15 mouse cellular contexts compared by ENCODE assay signal in genomic region chr19:32326621-32327021, GRCm38 (mm10).
DNase-seq lines count a peak whose midpoint lies in the region; ATAC-seq and TF ChIP-seq lines count a peak whose summit lies in the region.
"Had no signal": no experiment of that assay in that cellular context is flagged by ENCODE, and none has a peak within 500 bp of the region (broad histone marks: within the 10 kb centered on the region; RNA-seq: fewer than 3 reads in every experiment).

No protein-coding gene starts in this region.

- no peaks in the 10 kb centered on the region for H3K27me3 ChIP-seq in heart, adult 2 months (ENCODE audit: control insufficient read depth, insufficient read depth, low read length)
- H3K27me3 ChIP-seq in lung, embryonic 15.5 days = 0 out of 2 replicates have a peak, but pooled peaks cover 5% of the 10 kb centered on the region
- H3K27me3 ChIP-seq: neural tube, embryonic 15.5 days had no signal

- peak; percentile 46 to 53 for DNase-seq in heart, adult 2 months
- DNase-seq in heart, postnatal 14 days = no peak
- DNase-seq in adipocyte (ENCODE audit: low spot score) = peak; percentile 87
- peak; percentile 61 for DNase-seq in gastrocnemius, postnatal 14 days
- no peak for DNase-seq in layer of hippocampus, postnatal 14 days (ENCODE audit: low spot score in 2 of 2)
- DNase-seq in thymus, adult 18-20 months = no peak
- DNase-seq in left cerebral cortex, postnatal 10 days (ENCODE audit: extremely low spot score in 1 of 2, low spot score in 2 of 2) = no peak
- DNase-seq: cerebellum, adult 2 months; thymus, postnatal 14 days had no signal

- peak; percentile 13; the same call in 1 of the 2 replicates for TF ChIP-seq EP300 in heart, adult 2 months (IDR thresholded peaks at IDR 0.05; ENCODE audit: insufficient read depth, low read depth, low read length)

- ATAC-seq in lung, embryonic 15.5 days (ENCODE audit: borderline replicate concordance, extremely low read depth, low FRiP score, low TSS enrichment) = peak; percentile 52; the same call in 1 of the 2 replicates
- ATAC-seq: forebrain, embryonic 13.5 days; hindbrain, embryonic 16.5 days had no signal

- H3K4me1 ChIP-seq in heart, adult 2 months (ENCODE audit: control insufficient read depth, insufficient read depth, low read length) = peaks cover 34% of the 10 kb centered on the region
- H3K4me1 ChIP-seq in lung, embryonic 15.5 days = peaks cover 50% of the 10 kb centered on the region

- no peak overlapping the region for H3K9ac ChIP-seq in heart, adult 2 months (ENCODE audit: low read depth, low read length)
- no peak overlapping the region for H3K9ac ChIP-seq in lung, embryonic 15.5 days
- H3K9ac ChIP-seq: forebrain, embryonic 13.5 days; limb, embryonic 13.5 days; neural tube, embryonic 15.5 days had no signal

- TF ChIP-seq POLR2A in heart, adult 2 months (IDR thresholded peaks at IDR 0.05; ENCODE audit: insufficient read depth, low read depth, low read length) = no peak

- H3K79me2 ChIP-seq in heart, adult 2 months (replicated peaks; ENCODE audit: control insufficient read depth, insufficient read depth, low read length) = no peaks in the 10 kb centered on the region; the same call in 1 of the 2 replicates

- no peak overlapping the region for H3K4me3 ChIP-seq in heart, adult 2 months
- H3K4me3 ChIP-seq in lung, embryonic 15.5 days = no peak overlapping the region
- H3K4me3 ChIP-seq: forebrain, embryonic 13.5 days; limb, embryonic 13.5 days; neural tube, embryonic 15.5 days had no signal

- peaks cover 17% of the 10 kb centered on the region for H3K36me3 ChIP-seq in heart, adult 2 months (ENCODE audit: control insufficient read depth, insufficient read depth, low read length)
- H3K36me3 ChIP-seq in lung, embryonic 15.5 days = no peaks in the 10 kb centered on the region
- H3K36me3 ChIP-seq: limb, embryonic 13.5 days; neural tube, embryonic 15.5 days had no signal

- no peak for TF ChIP-seq CTCF in heart, adult 2 months (IDR thresholded peaks at IDR 0.05)

- H3K27ac ChIP-seq in heart, adult 2 months = peak overlapping the region; percentile 40; the same call in 1 of the 2 replicates
- peak overlapping the region; percentile 66 for H3K27ac ChIP-seq in lung, embryonic 15.5 days
- H3K27ac ChIP-seq: forebrain, embryonic 13.5 days; kidney, postnatal 0 days; limb, embryonic 13.5 days; neural tube, embryonic 15.5 days had no signal

- intact Hi-C loops in heart, adult 2 months (cut with DNase I) = loop anchor here (2.0 to 10.0 kb wide), 2 partner anchors 20 to 352 kb away; no protein-coding TSS in a partner anchor
- intact Hi-C loops in heart, postnatal 14 days (cut with DNase I) = loop anchor here (2.0 kb wide), 1 partner anchor 60 kb away; no protein-coding TSS in a partner anchor
- intact Hi-C loops in gastrocnemius, postnatal 14 days (cut with DNase I; ENCODE audit: low total_unique reads) = no loop called here
- intact Hi-C loops in left cerebral cortex, postnatal 10 days (cut with DNase I) = no loop called here

- H3K4me2 ChIP-seq in lung, embryonic 15.5 days = no peak overlapping the region
- H3K4me2 ChIP-seq: forebrain, embryonic 13.5 days; limb, embryonic 13.5 days; neural tube, embryonic 15.5 days had no signal

- H3K9me3 ChIP-seq in lung, embryonic 15.5 days = no peaks in the 10 kb centered on the region
- H3K9me3 ChIP-seq: forebrain, embryonic 13.5 days; limb, embryonic 13.5 days; neural tube, embryonic 15.5 days had no signal

- WGBS in heart, adult 2 months = 27% methylated on average over 4 of the region's 4 CpGs
- WGBS in lung, embryonic 15.5 days = 31% methylated on average over 4 of the region's 4 CpGs

Comparison
In these comparisons a context has a peak if more than half of its experiments do, and no peak if none do; other contexts are left out.
1. DNase-seq: peak in heart, adult 2 months (2 of 2), adipocyte (single experiment) and gastrocnemius, postnatal 14 days (single experiment); none in heart, postnatal 14 days (0 of 2), layer of hippocampus, postnatal 14 days (0 of 2), thymus, adult 18-20 months (0 of 2) and left cerebral cortex, postnatal 10 days (0 of 2).
2. intact Hi-C loops: an anchor here in heart, adult 2 months (2.0 to 10.0 kb wide) and heart, postnatal 14 days (2.0 kb wide); none called in gastrocnemius, postnatal 14 days and left cerebral cortex, postnatal 10 days.